Mouse (Mus musculus) stomach, postnatal 0 days (tissue): ENCODE data around the gene Gm17720. TPM values are rescaled to one million over a fixed set of nuclear protein-coding genes. Genes with fewer than 3 reads are reported as not detected.
A peak's percentile ranks its signal among the peaks of the same experiment; 100 is the strongest.
"Not testable (repeated sequence)": the region's sequence is repeated elsewhere in the genome, so short reads cannot be mapped to it uniquely, and the experiment has no call there.

ENCODE experiments used
- ATAC-seq: fragments of 200-750 bp; cut with Nextera tagmentation; 2 replicates; pipeline ENCODE4 v1.8.0; 2017; ENCODE audit not compliant: low FRiP score, low TSS enrichment
- DNase-seq: peaks from one replicate; pipeline ENCODE4 v3.0.0-alpha.2; 2016; ENCODE audit warnings: low spot score
- H3K27ac ChIP-seq: fragments of 300-500 bp; sonication (generic); replicated peaks from 2 replicates; pipeline ENCODE4 v1.5.1; 2014; ENCODE audit warnings: mild to moderate bottlenecking, control low read depth
- H3K27me3 ChIP-seq: fragments of 300-500 bp; sonication (generic); 2 replicates; pipeline ENCODE4 v1.6.1; 2014; ENCODE audit warnings: low read length; ENCODE audit not compliant: control insufficient read depth, insufficient read depth
- H3K36me3 ChIP-seq: fragments of 300-500 bp; sonication (generic); 2 replicates; pipeline ENCODE4 v1.6.1; 2014; ENCODE audit warnings: low read length, mixed read lengths; ENCODE audit not compliant: control insufficient read depth, insufficient read depth
- H3K4me1 ChIP-seq: fragments of 300-500 bp; sonication (generic); replicated peaks from 2 replicates; pipeline ENCODE4 v1.6.1; 2014; ENCODE audit warnings: antibody characterized with exemption; ENCODE audit not compliant: control insufficient read depth, insufficient read depth
- H3K4me2 ChIP-seq: fragments of 300-500 bp; sonication (generic); replicated peaks from 2 replicates; pipeline ENCODE4 v1.6.1; 2014; ENCODE audit warnings: low read depth, mild to moderate bottlenecking, control low read depth, moderate library complexity
- H3K4me3 ChIP-seq: fragments of 300-500 bp; sonication (generic); 2 replicates; pipeline ENCODE4 v1.5.1; 2014; ENCODE audit warnings: low read depth, low read length, control low read depth
- H3K9ac ChIP-seq: fragments of 300-500 bp; sonication (generic); 2 replicates; pipeline ENCODE4 v1.6.1; 2014; ENCODE audit warnings: mild to moderate bottlenecking, low read length, control low read depth, mixed read lengths
- H3K9me3 ChIP-seq: fragments of 300-500 bp; sonication (generic); 2 replicates; pipeline ENCODE4 v1.6.1; 2016; ENCODE audit warnings: low read length; ENCODE audit not compliant: control insufficient read depth
- CTCF ChIP-seq: IDR thresholded peaks from 2 replicates; pipeline ENCODE4 v1.5.1; 2016; ENCODE audit warnings: antibody characterized with exemption, low read depth, mild to moderate bottlenecking, moderate library complexity
- EP300 ChIP-seq: optimal IDR thresholded peaks from 2 replicates; pipeline ENCODE3; 2016; ENCODE audit warnings: antibody characterized with exemption
- WGBS: fragments of 180-500 bp; shearing (Covaris S2); extraction: QIAGEN DNeasy Blood & Tissue Kit; methylation state at CpG from one replicate; pipeline ENCODE4 v1.1.7; 2014; 5-methylcytosine and 5-hydroxymethylcytosine counted together
- polyA plus RNA-seq: library from polyadenylated mRNA; unstranded; fragments of >200 nt; fragmentation: Nextera tagmentation; extraction: Ambion mirVana; gene quantifications from 2 replicates; pipeline ENCODE4 v1.2.1, GENCODE M21; 2015

Gene Gm17720
- polyA plus RNA-seq, 1 experiment from 2014 or later = not detected

DNA sequence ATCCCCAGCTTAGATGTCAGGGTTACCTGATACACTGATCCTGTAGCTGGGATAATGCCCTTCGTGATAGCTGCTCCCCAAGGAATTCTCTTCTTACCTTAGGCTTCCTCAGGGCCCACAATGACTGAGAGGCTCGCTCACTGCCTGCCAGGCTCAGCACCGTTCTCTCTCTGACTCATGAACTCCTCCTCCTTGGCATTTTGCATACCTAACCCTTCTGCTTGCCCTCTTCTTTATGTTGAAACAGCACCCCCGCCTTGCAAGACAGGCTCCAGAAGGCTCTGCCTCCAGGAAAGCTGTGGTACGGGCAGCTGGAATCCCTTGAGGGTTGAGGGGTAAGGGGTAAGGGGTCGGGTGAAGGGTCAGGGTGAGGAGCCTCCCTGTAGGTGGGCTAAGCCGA lies 63.3 kb downstream of the Gm17720 start:
- Histone ChIP-seq H3K4me2 (no peak overlapping the region), H3K4me1 (no peaks in the 10 kb centered on the region), H3K4me3 (no peak overlapping the region), H3K36me3 (no peaks in the 10 kb centered on the region), H3K9ac (no peak overlapping the region), H3K27me3 (no peaks in the 10 kb centered on the region), H3K27ac (no peak overlapping the region), H3K9me3 (no peaks in the 10 kb centered on the region)
- TF ChIP-seq EP300 = no peak
- TF ChIP-seq CTCF = no peak
- ATAC-seq (0 out of 2 replicates have a peak, but pooled peaks have one; percentile 38), DNase-seq (peak; percentile 18)
- 27% methylated on average over 7 of the region's 7 CpGs for whole genome bisulfite sequencing

DNA sequence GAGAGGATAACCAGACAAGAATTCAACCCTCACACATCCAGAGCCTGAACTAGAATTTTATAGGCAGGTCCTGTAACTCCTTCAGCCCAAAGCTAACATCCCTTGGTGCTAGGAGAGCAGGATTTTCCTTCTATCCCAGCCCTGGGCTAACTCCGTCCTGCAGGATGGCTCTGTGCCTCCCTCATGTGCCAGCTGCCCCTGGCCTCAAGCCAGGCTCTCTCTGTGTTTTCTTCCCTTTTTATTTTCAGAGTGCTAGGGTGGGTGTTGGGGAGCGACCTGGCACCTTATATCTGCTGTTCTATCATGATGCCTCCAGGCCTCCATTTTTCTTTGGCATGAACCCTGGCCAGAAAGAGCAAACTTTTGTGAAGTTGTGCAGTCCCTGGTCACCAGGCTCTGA lies 66.4 kb downstream of the Gm17720 start:
- Histone ChIP-seq H3K27me3 (no peaks in the 10 kb centered on the region), H3K27ac (no peak overlapping the region), H3K4me2 (no peak overlapping the region), H3K4me3 (no peak overlapping the region), H3K36me3 (no peaks in the 10 kb centered on the region), H3K4me1 (no peaks in the 10 kb centered on the region), H3K9me3 (no peaks in the 10 kb centered on the region), H3K9ac (no peak overlapping the region)
- no peak for ATAC-seq
- WGBS = 56% methylated on average over 2 of the region's 2 CpGs
- no peak for DNase-seq
- TF ChIP-seq EP300 (no peak), CTCF (no peak)

DNA sequence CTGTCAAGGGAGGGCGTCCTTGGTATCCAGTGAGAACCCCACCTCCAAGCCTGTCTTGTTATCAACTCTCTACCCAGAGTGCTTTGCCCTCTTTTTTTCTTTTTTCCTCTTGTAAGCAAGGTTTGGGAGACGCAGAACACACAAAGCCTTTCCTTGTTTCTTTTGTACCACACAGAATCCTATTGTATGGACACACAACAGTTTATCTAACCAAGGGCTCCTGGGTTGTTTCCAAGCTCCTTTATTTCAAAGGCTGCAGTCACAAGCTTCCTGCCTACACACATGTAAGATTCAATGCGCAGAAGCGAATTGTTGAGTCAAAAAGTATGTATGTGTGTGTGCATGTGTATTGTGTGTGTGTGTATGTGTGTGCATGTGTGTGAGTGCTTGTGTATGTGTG lies 68.2 kb downstream of the Gm17720 start:
- Histone ChIP-seq H3K27ac (no peak overlapping the region), H3K27me3 (no peaks in the 10 kb centered on the region), H3K9me3 (no peaks in the 10 kb centered on the region), H3K4me3 (no peak overlapping the region), H3K4me1 (no peaks in the 10 kb centered on the region), H3K36me3 (no peaks in the 10 kb centered on the region), H3K4me2 (no peak overlapping the region), H3K9ac (no peak overlapping the region)
- DNase-seq (no peak), ATAC-seq (no peak)
- WGBS = 59% methylated on average over 4 of the region's 4 CpGs
- TF ChIP-seq EP300 = no peak
- no peak for TF ChIP-seq CTCF

DNA sequence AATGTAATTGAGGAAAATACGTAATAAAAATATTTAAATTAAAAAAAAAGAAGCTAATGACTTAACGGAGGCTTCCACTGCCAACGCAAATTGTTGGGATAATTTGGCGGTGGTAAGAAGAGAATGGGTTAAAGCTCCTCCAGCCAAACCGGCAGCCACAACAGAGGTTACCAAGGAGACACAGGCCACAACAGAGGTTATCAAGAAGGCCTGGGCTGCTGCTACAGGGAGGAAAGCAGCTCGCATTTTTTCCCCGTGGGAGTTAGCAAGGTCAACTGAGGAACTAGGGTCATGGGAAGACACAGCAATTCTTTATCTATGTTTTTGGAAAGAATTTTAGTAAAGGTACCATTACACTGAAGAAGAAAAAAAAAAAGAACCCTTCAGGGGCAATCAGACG lies 68.8 kb downstream of the Gm17720 start:
- H3K9me3 ChIP-seq, DNase-seq, H3K9ac ChIP-seq, H3K4me2 ChIP-seq, H3K27me3 ChIP-seq, ATAC-seq, H3K36me3 ChIP-seq, H3K4me3 ChIP-seq, H3K4me1 ChIP-seq, H3K27ac ChIP-seq: not testable (repeated sequence)
- WGBS = 42% methylated on average over 8 of the region's 8 CpGs

Other genes with a start within 250 kb of the Gm17720 start
- 0.53 and 0.81 TPM in 2 replicates for gene Phlpp2, start 234.2 kb downstream of the Gm17720 start, polyA plus RNA-seq
- 3.2 and 4.1 TPM in 2 replicates for gene Marveld3, start 140.6 kb downstream of the Gm17720 start, polyA plus RNA-seq
- gene Tat, start 112.3 kb downstream of the Gm17720 start, polyA plus RNA-seq = 0.12 and 0.18 TPM in 2 replicates
- 1.2 and 1.5 TPM in 2 replicates for gene Chst4, start 63.0 kb downstream of the Gm17720 start, polyA plus RNA-seq
- 2.4 and 2.5 TPM in 2 replicates for gene Zfp612, start 23.0 kb downstream of the Gm17720 start, polyA plus RNA-seq
- not detected in 2 replicates for gene Gm21964, start 1.5 kb downstream of the Gm17720 start, polyA plus RNA-seq
- gene Calb2, start 65.5 kb upstream of the Gm17720 start, polyA plus RNA-seq = 0.17 and 0.19 TPM in 2 replicates
- gene Cmtr2, start 112.9 kb upstream of the Gm17720 start, polyA plus RNA-seq = 3.9 and 4.6 TPM in 2 replicates
- 0.05 TPM in 2 replicates for gene Hydin, start 164.2 kb upstream of the Gm17720 start, polyA plus RNA-seq